Mouse (Mus musculus): ENCODE results near the gene Snx13. TPM values are rescaled to one million over a fixed set of nuclear protein-coding genes. Genes with fewer than 3 reads are reported as not detected.

Snx13 gene
- polyA plus RNA-seq, 1 experiment from 2014 or later = 24.7 TPM

MicroRNAs encoded within 50 kb of the gene (microRNA counts, 519-probe panel; counts per million panel counts)
- 236 counts per million, percentile 44 among the panel's probes with 10 or more counts for microRNA mmu-miR-680

Small RNA genes within 50 kb of the gene (microRNA-seq; reads per million reads assigned to microRNA genes)
- not detected for gene Mir680-3

Other genes starting within 250 kb of the Snx13 start
- gene Hdac9, start 130.1 kb upstream of the Snx13 start, polyA plus RNA-seq (2015; fragmentation: Nextera tagmentation; extraction: Ambion mirVana) = 7.6 and 8.4 TPM in 2 replicates
- gene Prps1l1, start 62.4 kb upstream of the Snx13 start, polyA plus RNA-seq (2015; fragmentation: Nextera tagmentation; extraction: Ambion mirVana) = not detected in 2 replicates

Data from embryonic facial prominence, embryonic 13.5 days (tissue).